Mouse (Mus musculus): ENCODE data around the gene Olfr545. TPM values are rescaled to one million over a fixed set of nuclear protein-coding genes. Genes with fewer than 3 reads are reported as not detected.
"Not testable (repeated sequence)": the region's sequence is repeated elsewhere in the genome, so short reads cannot be mapped to it uniquely, and the experiment has no call there.

Olfr545 gene
- polyA plus RNA-seq, 1 experiment = not detected

DNA sequence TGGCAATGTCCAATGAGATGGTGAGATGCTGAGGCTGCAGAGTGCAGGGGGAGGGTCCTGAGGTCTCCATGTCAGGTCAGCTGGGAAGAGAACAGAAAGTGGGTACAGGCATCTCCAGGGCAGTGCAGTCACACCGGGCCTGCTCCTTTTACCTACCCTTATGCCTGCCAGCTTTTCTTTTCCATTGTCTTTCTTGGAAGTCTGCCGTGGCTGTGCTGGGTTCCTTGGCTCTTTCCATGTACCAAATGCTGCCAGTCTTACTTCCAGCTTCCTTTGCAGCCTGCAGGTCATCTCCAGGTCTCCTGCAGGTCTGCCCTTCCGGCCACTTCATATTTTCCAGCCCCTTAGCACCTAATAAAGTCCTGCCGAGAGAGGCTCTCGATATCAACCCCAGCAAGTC lies 2.6 kb upstream of the Olfr545 start:
- WGBS = 81% methylated on average over 5 of the region's 5 CpGs
- H3K4me3 ChIP-seq (ENCODE audit: extremely low read depth, insufficient read depth, insufficient read length) = no peak overlapping the region

DNA sequence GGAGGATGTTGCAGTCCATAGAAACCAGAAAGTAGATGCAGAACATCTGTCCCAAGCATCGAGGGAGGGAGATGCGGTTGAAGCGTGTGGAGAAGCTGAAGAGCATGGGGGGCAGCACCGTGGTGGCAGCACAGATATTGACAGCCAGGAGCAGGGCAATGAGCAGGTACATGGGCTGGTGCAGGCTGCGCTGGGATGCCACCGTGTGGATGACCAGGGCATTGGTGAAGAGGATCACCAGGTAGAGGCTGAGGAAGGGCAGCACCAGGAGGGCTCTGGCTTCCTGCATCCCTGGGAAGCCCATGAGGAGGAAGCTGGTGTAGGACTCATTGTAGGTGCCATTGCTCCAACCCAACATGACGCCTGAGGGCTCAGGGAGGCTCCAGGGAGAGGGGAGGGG lies 5.0 kb downstream of the Olfr545 start:
- WGBS = 66% methylated on average over 7 of the region's 7 CpGs
- H3K27ac ChIP-seq (ENCODE audit: insufficient read depth, low read length); H3K4me3 ChIP-seq (ENCODE audit: extremely low read depth, insufficient read depth, insufficient read length); H3K4me1 ChIP-seq (ENCODE audit: control insufficient read depth, insufficient read depth, insufficient read length); DNase-seq (ENCODE audit: low read depth in 1 of 2, low spot score in 2 of 2); H3K27me3 ChIP-seq (ENCODE audit: control insufficient read depth, insufficient read depth, low read length); H3K36me3 ChIP-seq (ENCODE audit: control insufficient read depth, insufficient read depth, low read length): not testable (repeated sequence)

More for the DNA sequence above, 2.6 kb upstream of the Olfr545 start:
- Histone ChIP-seq H3K27me3 (ENCODE audit: control insufficient read depth, insufficient read depth, low read length) (no peaks in the 10 kb centered on the region), H3K4me1 (ENCODE audit: control insufficient read depth, insufficient read depth, insufficient read length) (no peaks in the 10 kb centered on the region), H3K36me3 (ENCODE audit: control insufficient read depth, insufficient read depth, low read length) (no peaks in the 10 kb centered on the region), H3K27ac (ENCODE audit: insufficient read depth, low read length) (no peak overlapping the region)
- DNase-seq (ENCODE audit: low read depth in 1 of 2, low spot score in 2 of 2) = no peak
- no peak for TF ChIP-seq CTCF (IDR thresholded peaks at IDR 0.05; ENCODE audit: extremely low read depth, insufficient read depth, insufficient read length, insufficient replicate concordance)
- no peak for TF ChIP-seq POLR2A (IDR thresholded peaks at IDR 0.05; ENCODE audit: low read depth, low read length)

DNA sequence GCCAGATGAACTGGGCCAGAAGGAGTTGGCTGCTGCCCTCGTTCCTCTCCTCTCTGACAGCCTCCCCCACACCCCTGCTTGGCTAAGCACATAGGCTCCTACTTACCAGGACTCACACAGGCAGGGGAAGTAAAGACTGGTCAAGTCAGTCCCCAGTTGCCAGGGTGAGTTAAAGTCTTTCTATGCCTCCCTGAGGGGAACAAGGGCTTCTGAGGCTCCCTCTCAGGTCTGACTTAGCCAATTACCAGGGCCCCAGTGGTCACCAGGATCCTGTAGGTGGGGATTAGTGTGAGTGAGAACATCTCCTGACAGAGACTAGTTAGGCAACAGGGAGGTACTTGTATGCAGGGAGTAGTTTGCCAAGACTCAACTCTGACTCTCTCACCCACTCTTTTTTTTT lies 11.2 kb downstream of the Olfr545 start, which contains the start of gene Olfr544:
TSS of gene Olfr544 (minus strand) at position 153 of the 400 bp plus-strand sequence.
- TF ChIP-seq CTCF (IDR thresholded peaks at IDR 0.05; ENCODE audit: extremely low read depth, insufficient read depth, insufficient read length, insufficient replicate concordance) (no peak), POLR2A (IDR thresholded peaks at IDR 0.05; ENCODE audit: low read depth, low read length) (no peak)
- no peaks in the 10 kb centered on the region for H3K4me1 ChIP-seq (ENCODE audit: control insufficient read depth, insufficient read depth, insufficient read length)
- no peak within 1 kb of the TSS for H3K4me3 ChIP-seq (ENCODE audit: extremely low read depth, insufficient read depth, insufficient read length)
- H3K27me3 ChIP-seq (ENCODE audit: control insufficient read depth, insufficient read depth, low read length) = no peaks in the 10 kb centered on the region
- DNase-seq (ENCODE audit: low read depth in 1 of 2, low spot score in 2 of 2) = no peak
- no peaks in the 10 kb centered on the region for H3K36me3 ChIP-seq (ENCODE audit: control insufficient read depth, insufficient read depth, low read length)
- whole genome bisulfite sequencing = 37% methylated on average over 1 of the region's 1 CpGs
- H3K27ac ChIP-seq (ENCODE audit: insufficient read depth, low read length) = no peak within 1 kb of the TSS

DNA sequence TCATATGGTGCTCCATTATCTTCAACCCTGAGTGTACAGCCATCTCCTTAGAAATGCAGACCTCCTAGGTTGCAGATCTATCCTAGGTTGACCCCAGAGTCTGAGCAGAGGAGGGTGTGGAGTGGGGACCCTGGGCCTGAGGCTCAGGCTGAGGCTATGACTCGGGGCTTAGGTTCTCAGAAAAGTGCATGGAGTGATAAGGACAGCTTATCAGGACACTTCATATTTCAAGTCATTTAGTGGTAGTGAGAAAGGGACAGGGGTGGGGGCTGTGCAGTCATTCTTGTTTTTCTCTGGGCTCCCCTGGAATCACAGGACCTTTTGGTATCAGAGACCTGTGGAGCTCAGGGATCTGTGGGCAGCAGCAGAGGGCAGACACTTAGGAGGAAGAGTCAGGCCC lies 13.3 kb downstream of the Olfr545 start:
- H3K4me3 ChIP-seq (ENCODE audit: extremely low read depth, insufficient read depth, insufficient read length) = no peak overlapping the region
- 62% methylated on average over 1 of the region's 1 CpGs for WGBS
- no peaks in the 10 kb centered on the region for H3K27me3 ChIP-seq (ENCODE audit: control insufficient read depth, insufficient read depth, low read length)
- no peaks in the 10 kb centered on the region for H3K36me3 ChIP-seq (ENCODE audit: control insufficient read depth, insufficient read depth, low read length)
- no peak for TF ChIP-seq CTCF (IDR thresholded peaks at IDR 0.05; ENCODE audit: extremely low read depth, insufficient read depth, insufficient read length, insufficient replicate concordance)
- TF ChIP-seq POLR2A (IDR thresholded peaks at IDR 0.05; ENCODE audit: low read depth, low read length) = no peak
- no peaks in the 10 kb centered on the region for H3K4me1 ChIP-seq (ENCODE audit: control insufficient read depth, insufficient read depth, insufficient read length)
- no peak overlapping the region for H3K27ac ChIP-seq (ENCODE audit: insufficient read depth, low read length)
- no peak for DNase-seq (ENCODE audit: low read depth in 1 of 2, low spot score in 2 of 2)

DNA sequence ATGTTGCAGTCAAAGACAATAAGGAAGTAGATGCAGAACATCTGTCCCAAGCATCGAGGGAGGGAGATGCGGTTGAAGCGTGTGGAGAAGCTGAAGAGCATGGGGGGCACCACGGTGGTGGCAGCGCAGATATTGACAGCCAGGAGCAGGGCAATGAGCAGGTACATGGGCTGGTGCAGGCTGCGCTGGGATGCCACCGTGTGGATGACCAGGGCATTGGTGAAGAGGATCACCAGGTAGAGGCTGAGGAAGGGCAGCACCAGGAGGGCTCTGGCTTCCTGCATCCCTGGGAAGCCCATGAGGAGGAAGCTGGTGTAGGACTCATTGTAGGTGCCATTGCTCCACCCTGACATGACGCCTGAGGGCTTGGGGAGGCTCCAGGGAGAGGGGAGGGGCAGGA lies 14.6 kb downstream of the Olfr545 start:
- H3K4me3 ChIP-seq (ENCODE audit: extremely low read depth, insufficient read depth, insufficient read length); H3K27ac ChIP-seq (ENCODE audit: insufficient read depth, low read length); H3K36me3 ChIP-seq (ENCODE audit: control insufficient read depth, insufficient read depth, low read length); H3K27me3 ChIP-seq (ENCODE audit: control insufficient read depth, insufficient read depth, low read length); H3K4me1 ChIP-seq (ENCODE audit: control insufficient read depth, insufficient read depth, insufficient read length); DNase-seq (ENCODE audit: low read depth in 1 of 2, low spot score in 2 of 2): not testable (repeated sequence)
- 67% methylated on average over 8 of the region's 8 CpGs for WGBS

DNA sequence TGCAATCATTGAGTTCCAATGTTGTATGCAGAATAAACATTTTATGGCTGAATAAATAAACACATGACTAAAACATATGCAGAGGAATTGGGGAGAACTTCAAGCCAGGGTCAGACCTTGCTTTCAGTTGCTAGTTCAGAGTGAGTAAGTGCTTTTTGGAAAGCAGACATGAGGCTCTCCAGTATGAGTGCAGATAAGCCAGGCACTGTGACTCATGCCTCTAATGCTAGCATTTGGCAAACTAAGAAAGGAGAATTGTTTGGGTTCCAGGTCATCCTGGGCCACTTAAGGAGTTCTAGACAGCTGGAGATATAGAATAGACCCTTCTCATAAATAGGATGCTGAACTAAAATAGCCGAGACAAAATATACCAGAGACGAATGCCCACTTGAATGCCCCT lies 15.7 kb downstream of the Olfr545 start:
- TF ChIP-seq CTCF (IDR thresholded peaks at IDR 0.05; ENCODE audit: extremely low read depth, insufficient read depth, insufficient read length, insufficient replicate concordance) = no peak
- TF ChIP-seq POLR2A (IDR thresholded peaks at IDR 0.05; ENCODE audit: low read depth, low read length) = no peak
- Histone ChIP-seq H3K4me3 (ENCODE audit: extremely low read depth, insufficient read depth, insufficient read length) (no peak overlapping the region), H3K27me3 (ENCODE audit: control insufficient read depth, insufficient read depth, low read length) (no peaks in the 10 kb centered on the region), H3K36me3 (ENCODE audit: control insufficient read depth, insufficient read depth, low read length) (no peaks in the 10 kb centered on the region), H3K27ac (ENCODE audit: insufficient read depth, low read length) (no peak overlapping the region), H3K4me1 (ENCODE audit: control insufficient read depth, insufficient read depth, insufficient read length) (no peaks in the 10 kb centered on the region)
- 83% methylated on average over 2 of the region's 2 CpGs for WGBS
- no peak for DNase-seq (ENCODE audit: low read depth in 1 of 2, low spot score in 2 of 2)

DNA sequence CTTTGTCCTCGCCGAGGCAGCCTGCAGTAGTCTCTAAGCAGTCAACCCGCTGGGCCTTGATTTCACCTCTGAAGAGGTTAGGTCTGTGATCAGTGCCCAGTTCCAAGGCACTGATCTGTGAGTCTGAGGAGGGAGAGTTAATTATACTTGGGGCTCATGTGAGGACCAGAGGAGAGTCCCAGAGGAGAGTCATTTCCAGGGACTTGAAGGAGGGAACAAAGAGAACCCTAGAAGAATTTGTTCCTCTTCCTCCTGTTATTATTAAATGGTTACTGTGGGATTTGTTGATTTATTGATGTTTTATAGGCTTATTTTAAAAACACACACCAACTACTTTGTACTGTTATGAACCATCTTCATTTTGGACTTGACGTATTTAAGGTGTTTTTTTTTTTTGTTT lies 17.8 kb downstream of the Olfr545 start, which contains the start of gene Olfr543:
TSS of gene Olfr543 (minus strand) at position 101 of the 400 bp plus-strand sequence.
- Histone ChIP-seq H3K27ac (ENCODE audit: insufficient read depth, low read length) (no peak within 1 kb of the TSS), H3K4me1 (ENCODE audit: control insufficient read depth, insufficient read depth, insufficient read length) (no peaks in the 10 kb centered on the region), H3K36me3 (ENCODE audit: control insufficient read depth, insufficient read depth, low read length) (no peaks in the 10 kb centered on the region), H3K4me3 (ENCODE audit: extremely low read depth, insufficient read depth, insufficient read length) (no peak within 1 kb of the TSS), H3K27me3 (ENCODE audit: control insufficient read depth, insufficient read depth, low read length) (no peaks in the 10 kb centered on the region)
- TF ChIP-seq CTCF (IDR thresholded peaks at IDR 0.05; ENCODE audit: extremely low read depth, insufficient read depth, insufficient read length, insufficient replicate concordance) (no peak), POLR2A (IDR thresholded peaks at IDR 0.05; ENCODE audit: low read depth, low read length) (no peak)
- 94% methylated on average over 4 of the region's 4 CpGs for WGBS
- no peak for DNase-seq (ENCODE audit: low read depth in 1 of 2, low spot score in 2 of 2)

Data from spleen, adult 2 months (tissue).